Mouse (Mus musculus) cortical plate, adult 2 months (tissue): ENCODE results near the gene Galnt15. TPM values are rescaled to one million over a fixed set of nuclear protein-coding genes. Genes with fewer than 3 reads are reported as not detected.
"Not testable (repeated sequence)": the region's sequence is repeated elsewhere in the genome, so short reads cannot be mapped to it uniquely, and the experiment has no call there.

Experiments
- H3K27ac ChIP-seq: fragments of 200-500 bp; 2 replicates; pipeline ENCODE4 v1.5.1; 2012; ENCODE audit warnings: low read length, control low read depth, inconsistent platforms; ENCODE audit not compliant: insufficient read depth
- H3K4me1 ChIP-seq: fragments of 200-500 bp; 2 replicates; pipeline ENCODE4 v1.6.1; 2011; ENCODE audit warnings: low read length; ENCODE audit not compliant: control insufficient read depth, insufficient read depth
- H3K4me3 ChIP-seq: fragments of 200-500 bp; 2 replicates; pipeline ENCODE4 v1.5.1; 2011; ENCODE audit warnings: mild to moderate bottlenecking, low read length, control low read depth; ENCODE audit not compliant: insufficient read depth
- CTCF ChIP-seq: fragments of 200-500 bp; IDR thresholded peaks from 2 replicates; pipeline ENCODE4 v1.5.1; 2011; ENCODE audit warnings: mild to moderate bottlenecking, control low read depth, low read length; ENCODE audit not compliant: insufficient read depth; ENCODE audit errors: extremely low read depth
- POLR2A ChIP-seq: fragments of 200-500 bp; IDR thresholded peaks from 2 replicates; pipeline ENCODE4 v1.6.1; 2011; ENCODE audit warnings: mild to moderate bottlenecking, low read length, control low read depth; ENCODE audit not compliant: insufficient read depth; ENCODE audit errors: extremely low read depth
- polyA plus RNA-seq: library from polyadenylated mRNA; depleted of rRNA; stranded (reverse); fragments of >200 nt; gene quantifications from 2 replicates; pipeline ENCODE4 v1.2.3, GENCODE M21; 2012

Gene Galnt15
- polyA plus RNA-seq, 1 experiment: 1.3 TPM

- Histone ChIP-seq H3K4me1 (peaks cover 3% of the 10 kb centered on the region; the same call in 1 of the 2 replicates), H3K4me3 (peak within 1 kb of the TSS; percentile 48), H3K27ac (peak within 1 kb of the TSS; percentile 53)
- no peak; the same call in 1 of the 2 replicates for TF ChIP-seq CTCF
- TF ChIP-seq POLR2A: peak; percentile 61
These were observed 56.9 kb downstream of the Galnt15 start, which contains the start of gene Dph3 for GRCm38 (mm10) chr14:32085486-32086201. Dph3 (minus strand) TSS chr14:32085729.

GRCm38 (mm10) chr14:32086226-32086625 is 57.4 kb downstream of the Galnt15 start:
- Histone ChIP-seq H3K4me3 (peak overlapping the region; percentile 48), H3K27ac (no peak overlapping the region), H3K4me1 (peaks cover 3% of the 10 kb centered on the region; the same call in 1 of the 2 replicates)
- TF ChIP-seq CTCF (no peak), POLR2A (no peak)

- not testable (repeated sequence) for H3K4me1 ChIP-seq, H3K4me3 ChIP-seq, H3K27ac ChIP-seq
These were observed 58.9 kb downstream of the Galnt15 start for GRCm38 (mm10) chr14:32087584-32088248.

- TF ChIP-seq CTCF (no peak), POLR2A (no peak)
- Histone ChIP-seq H3K4me1 (peaks cover 1% of the 10 kb centered on the region; the same call in 1 of the 2 replicates), H3K27ac (no peak overlapping the region), H3K4me3 (no peak overlapping the region)
These were observed 62.3 kb downstream of the Galnt15 start for GRCm38 (mm10) chr14:32091124-32091523.

- Histone ChIP-seq H3K27ac (no peak overlapping the region), H3K4me3 (no peak overlapping the region), H3K4me1 (no peaks in the 10 kb centered on the region)
- no peak for TF ChIP-seq CTCF
- TF ChIP-seq POLR2A: no peak
These were observed 62.9 kb downstream of the Galnt15 start for GRCm38 (mm10) chr14:32091704-32092103.

DNA sequence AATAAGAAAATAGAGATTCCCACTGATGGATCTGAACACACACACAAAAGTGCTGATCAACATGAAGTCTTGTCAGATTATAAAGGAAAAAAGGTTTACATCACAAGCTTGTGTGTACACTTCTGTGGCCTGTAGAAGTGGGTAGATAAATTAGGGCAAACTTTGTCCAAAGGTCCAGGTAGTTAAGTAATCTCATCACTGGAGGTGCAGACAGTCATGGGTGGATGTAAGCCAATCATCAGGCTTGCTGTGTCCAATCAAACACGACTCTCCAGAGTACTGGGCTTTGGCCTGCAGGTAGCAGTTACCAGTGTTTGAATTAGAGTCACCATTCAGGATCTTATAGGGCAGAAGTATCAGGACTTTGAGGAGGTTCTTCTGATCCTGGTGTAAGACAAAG is 64.2 kb downstream of the Galnt15 start:
- Histone ChIP-seq H3K4me3 (no peak overlapping the region), H3K27ac (no peak overlapping the region), H3K4me1 (no peaks in the 10 kb centered on the region)
- no peak for TF ChIP-seq POLR2A
- no peak for TF ChIP-seq CTCF

DNA sequence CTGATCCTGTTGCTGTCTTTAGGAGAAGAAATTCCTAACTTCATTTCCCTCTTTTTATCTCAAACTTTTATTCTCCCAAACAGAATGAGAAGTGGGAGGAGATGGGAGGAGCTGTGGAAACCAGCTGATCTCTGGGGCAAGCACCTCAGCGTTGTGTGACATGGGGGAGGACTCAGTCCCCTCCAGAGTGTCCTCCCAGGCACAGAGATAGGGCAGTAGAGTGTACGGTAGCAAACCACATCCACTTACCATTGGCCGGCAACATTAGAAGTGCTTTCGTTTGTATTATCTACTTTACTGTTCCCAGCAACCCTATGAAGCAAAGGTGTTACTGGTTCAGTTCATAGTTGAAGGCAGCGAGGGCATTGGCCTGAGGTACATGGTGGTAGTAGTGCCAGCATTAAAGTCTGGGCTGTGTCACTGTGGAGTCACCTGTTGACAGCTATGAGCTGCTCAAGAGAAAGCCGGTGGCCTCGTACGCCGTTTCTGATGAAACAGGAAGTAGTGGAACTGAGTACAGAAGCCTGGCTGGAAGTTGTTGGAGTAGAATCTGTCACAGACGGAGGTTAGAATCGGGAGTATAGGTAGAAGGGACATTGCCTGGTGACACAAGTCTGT is 64.8 kb downstream of the Galnt15 start:
- Histone ChIP-seq H3K27ac (no peak overlapping the region), H3K4me3 (no peak overlapping the region), H3K4me1 (no peaks in the 10 kb centered on the region)
- TF ChIP-seq CTCF (no peak), POLR2A (no peak)

DNA sequence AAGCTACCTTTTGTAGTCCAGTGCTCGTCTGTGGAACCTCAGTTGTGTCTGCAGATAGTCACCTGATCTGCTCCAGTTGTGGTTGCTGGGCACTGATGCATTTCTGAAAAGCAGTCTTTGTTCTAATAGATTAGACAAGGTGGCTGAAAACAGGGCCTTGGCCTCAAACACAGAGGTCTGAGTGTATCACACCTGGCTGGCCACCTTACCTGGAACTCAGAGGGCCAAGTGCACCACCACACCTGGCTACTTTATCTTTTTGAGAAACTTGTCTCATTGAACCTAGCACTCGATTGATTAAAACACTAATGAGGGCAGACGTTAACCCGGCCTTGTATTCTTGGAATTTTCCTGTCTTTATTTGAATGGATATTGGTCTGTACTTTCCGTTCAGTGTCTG is 66.9 kb downstream of the Galnt15 start:
- Histone ChIP-seq H3K4me3 (no peak overlapping the region), H3K27ac (no peak overlapping the region), H3K4me1 (no peaks in the 10 kb centered on the region)
- TF ChIP-seq CTCF (no peak), POLR2A (no peak)

- no peak for TF ChIP-seq POLR2A
- no peak for TF ChIP-seq CTCF
- Histone ChIP-seq H3K4me1 (no peaks in the 10 kb centered on the region), H3K27ac (no peak overlapping the region), H3K4me3 (no peak overlapping the region)
These were observed 68.0 kb downstream of the Galnt15 start for GRCm38 (mm10) chr14:32096740-32097139.

DNA sequence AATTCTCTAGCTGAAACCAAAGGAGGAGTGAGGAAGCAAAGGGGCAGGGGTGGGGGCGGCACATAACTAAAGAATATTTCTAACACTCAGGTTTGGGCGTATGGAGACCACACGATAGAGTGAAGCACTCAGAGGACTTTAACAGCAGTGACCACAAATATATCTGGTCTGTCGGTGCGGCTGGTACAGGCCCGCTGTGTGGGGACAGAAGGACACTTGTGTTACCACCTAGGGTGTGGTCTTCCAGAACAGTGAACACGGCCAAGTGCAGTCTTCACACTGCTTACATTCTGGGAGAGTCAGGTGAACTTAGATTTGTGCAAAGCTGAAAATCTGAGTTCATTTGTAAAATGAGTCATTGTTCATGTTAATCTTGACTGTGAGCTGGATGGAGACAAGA is 68.9 kb downstream of the Galnt15 start:
- no peak for TF ChIP-seq POLR2A
- TF ChIP-seq CTCF: no peak
- no peak overlapping the region for H3K4me3 ChIP-seq
- H3K27ac ChIP-seq: no peak overlapping the region
- H3K4me1 ChIP-seq: no peaks in the 10 kb centered on the region
